In the genomic region with DNA sequence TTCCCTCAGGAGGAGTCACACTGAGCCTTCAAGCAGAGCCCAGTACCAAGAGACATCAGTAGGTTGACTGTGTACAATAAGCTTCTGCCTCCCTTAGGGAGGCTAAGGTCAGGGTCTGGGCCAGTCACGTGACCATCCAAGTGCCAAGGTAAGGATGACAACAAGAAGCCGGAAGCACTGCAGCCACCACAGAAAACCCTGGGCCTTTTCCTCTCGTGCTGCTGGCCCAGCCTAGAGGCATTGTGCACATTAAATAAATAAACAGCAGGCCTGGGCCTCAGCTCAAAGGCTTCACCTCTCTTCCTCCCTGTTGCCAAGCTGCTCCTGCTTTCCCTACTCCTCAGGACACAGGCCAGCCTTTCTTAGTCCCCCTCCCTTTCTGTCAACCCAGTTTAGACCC, we compare ENCODE assay signal across 14 mouse cellular contexts. TPM values are rescaled to one million over a fixed set of nuclear protein-coding genes. Genes with fewer than 3 reads are reported as not detected.
DNase-seq lines count a peak whose midpoint lies in the region; ATAC-seq and TF ChIP-seq lines count a peak whose summit lies in the region.
"Had no signal": no experiment of that assay in that cellular context is flagged by ENCODE, and none has a peak within 500 bp of the region (broad histone marks: within the 10 kb centered on the region; RNA-seq: fewer than 3 reads in every experiment).

No protein-coding gene starts in this region.

- H3K4me3 ChIP-seq in kidney, adult 2 months (ENCODE audit: insufficient read depth, low read depth, low read length): no peak overlapping the region
- no peak overlapping the region for H3K4me3 ChIP-seq in embryonic facial prominence, embryonic 10.5 days
- no peak overlapping the region for H3K4me3 ChIP-seq in heart, embryonic 11.5 days (ENCODE audit: low read depth, low read length)
- H3K4me3 ChIP-seq in lung, postnatal 0 days (ENCODE audit: low read depth, low read length): no peak overlapping the region
- H3K4me3 ChIP-seq in hindbrain, embryonic 11.5 days (ENCODE audit: low read depth, low read length): no peak overlapping the region
- H3K4me3 ChIP-seq: embryonic facial prominence, embryonic 15.5 days; forebrain, embryonic 15.5 days; limb, embryonic 13.5 days had no signal

- TF ChIP-seq POLR2A in kidney, adult 2 months (IDR thresholded peaks at IDR 0.05; ENCODE audit: low read depth, low read length): no peak

- H3K4me2 ChIP-seq in heart, embryonic 11.5 days: no peak overlapping the region
- H3K4me2 ChIP-seq in lung, postnatal 0 days (replicated peaks; ENCODE audit: low read depth, low read length): no peak overlapping the region
- no peak overlapping the region for H3K4me2 ChIP-seq in hindbrain, embryonic 11.5 days (replicated peaks; ENCODE audit: low read depth, low read length)
- H3K4me2 ChIP-seq: embryonic facial prominence, embryonic 15.5 days; forebrain, embryonic 15.5 days; limb, embryonic 13.5 days had no signal

- no peaks in the 10 kb centered on the region for H3K9me3 ChIP-seq in embryonic facial prominence, embryonic 10.5 days
- no peaks in the 10 kb centered on the region for H3K9me3 ChIP-seq in heart, embryonic 11.5 days (replicated peaks; ENCODE audit: control insufficient read depth, low read length)
- no peaks in the 10 kb centered on the region for H3K9me3 ChIP-seq in lung, postnatal 0 days (ENCODE audit: low read length)
- no peaks in the 10 kb centered on the region for H3K9me3 ChIP-seq in hindbrain, embryonic 11.5 days (ENCODE audit: control insufficient read depth, low read length)
- H3K9me3 ChIP-seq: embryonic facial prominence, embryonic 15.5 days; forebrain, embryonic 15.5 days; limb, embryonic 13.5 days had no signal

- DNase-seq in kidney, adult 2 months: peak; percentile 48
- DNase-seq in kidney, postnatal 14 days: no peak
- DNase-seq in embryonic facial prominence, embryonic 10.5 days (ENCODE audit: low spot score): no peak
- DNase-seq in lung, postnatal 0 days (ENCODE audit: low spot score): peak; percentile 49
- no peak for DNase-seq in cerebellum, postnatal 10 days
- DNase-seq in gastrocnemius, postnatal 36 days: no peak
- no peak for DNase-seq in hindbrain, embryonic 11.5 days (ENCODE audit: low spot score)
- DNase-seq: cerebellum, adult 9-10 months had no signal

- 34% methylated on average over 3 of the region's 3 CpGs for WGBS in kidney, adult 2 months
- WGBS in embryonic facial prominence, embryonic 10.5 days: 58% methylated on average over 3 of the region's 3 CpGs
- WGBS in heart, embryonic 11.5 days (ENCODE audit: insufficient replicate concordance): 43% methylated on average over 3 of the region's 3 CpGs
- whole genome bisulfite sequencing in lung, postnatal 0 days: 22% methylated on average over 3 of the region's 3 CpGs
- 63% methylated on average over 3 of the region's 3 CpGs for WGBS in hindbrain, embryonic 11.5 days

- no peak; the same call in 1 of the 2 replicates for ATAC-seq in heart, embryonic 11.5 days (replicated peaks; ENCODE audit: insufficient number of reproducible peaks, low FRiP score, low TSS enrichment)
- peak; percentile 60 for ATAC-seq in lung, postnatal 0 days
- no peak for ATAC-seq in hindbrain, embryonic 11.5 days (ENCODE audit: low FRiP score)
- ATAC-seq: forebrain, embryonic 15.5 days had no signal

- H3K9ac ChIP-seq in heart, embryonic 11.5 days (ENCODE audit: low read depth, low read length): no peak overlapping the region
- H3K9ac ChIP-seq in lung, postnatal 0 days (replicated peaks; ENCODE audit: low read depth): no peak overlapping the region
- no peak overlapping the region for H3K9ac ChIP-seq in hindbrain, embryonic 11.5 days (ENCODE audit: low read depth, low read length)
- H3K9ac ChIP-seq: embryonic facial prominence, embryonic 15.5 days; forebrain, embryonic 15.5 days; limb, embryonic 13.5 days had no signal

- no peaks in the 10 kb centered on the region for H3K27me3 ChIP-seq in kidney, adult 2 months (replicated peaks; ENCODE audit: control insufficient read depth, insufficient read depth, low read length)
- H3K27me3 ChIP-seq in embryonic facial prominence, embryonic 10.5 days (replicated peaks; ENCODE audit: low read depth, poor library complexity, severe bottlenecking): no peaks in the 10 kb centered on the region
- H3K27me3 ChIP-seq in heart, embryonic 11.5 days (ENCODE audit: control insufficient read depth, insufficient read depth, low read length): no peaks in the 10 kb centered on the region
- H3K27me3 ChIP-seq in lung, postnatal 0 days (replicated peaks; ENCODE audit: insufficient read depth, low read length): no peaks in the 10 kb centered on the region
- no peaks in the 10 kb centered on the region for H3K27me3 ChIP-seq in hindbrain, embryonic 11.5 days (ENCODE audit: control insufficient read depth, insufficient read depth, low read length)
- H3K27me3 ChIP-seq: embryonic facial prominence, embryonic 15.5 days; forebrain, embryonic 15.5 days; limb, embryonic 13.5 days had no signal

- H3K36me3 ChIP-seq in kidney, adult 2 months (ENCODE audit: control insufficient read depth, insufficient read depth, low read length): no peaks in the 10 kb centered on the region
- H3K36me3 ChIP-seq in embryonic facial prominence, embryonic 10.5 days (replicated peaks): no peaks in the 10 kb centered on the region
- no peaks in the 10 kb centered on the region for H3K36me3 ChIP-seq in heart, embryonic 11.5 days (ENCODE audit: control insufficient read depth, insufficient read depth, low read length)
- H3K36me3 ChIP-seq in lung, postnatal 0 days (ENCODE audit: insufficient read depth, low read length): no peaks in the 10 kb centered on the region
- no peaks in the 10 kb centered on the region for H3K36me3 ChIP-seq in hindbrain, embryonic 11.5 days (ENCODE audit: control insufficient read depth, insufficient read depth, low read length)
- H3K36me3 ChIP-seq: embryonic facial prominence, embryonic 15.5 days; forebrain, embryonic 15.5 days; limb, embryonic 13.5 days had no signal

- TF ChIP-seq CTCF in kidney, adult 2 months (conservative IDR thresholded peaks at IDR 0.05; ENCODE audit: insufficient read depth, insufficient read length, low read depth, low read length): no peak
- TF ChIP-seq CTCF in lung, postnatal 0 days (IDR thresholded peaks at IDR 0.05): no peak

- intact Hi-C loops in gastrocnemius, postnatal 36 days (cut with DNase I): no loop called here

- peak; percentile 45; the same call in 1 of the 2 replicates for TF ChIP-seq EP300 in lung, postnatal 0 days (IDR thresholded peaks at IDR 0.05)

- peaks cover 34% of the 10 kb centered on the region for H3K4me1 ChIP-seq in kidney, adult 2 months (ENCODE audit: control insufficient read depth, insufficient read depth, low read length)
- H3K4me1 ChIP-seq in embryonic facial prominence, embryonic 10.5 days: peaks cover 17% of the 10 kb centered on the region
- no peaks in the 10 kb centered on the region for H3K4me1 ChIP-seq in heart, embryonic 11.5 days (ENCODE audit: control insufficient read depth, insufficient read depth, low read length)
- no peaks in the 10 kb centered on the region for H3K4me1 ChIP-seq in lung, postnatal 0 days (ENCODE audit: insufficient read depth, low read depth, low read length)
- 0 out of 2 replicates have a peak, but pooled peaks cover 2% of the 10 kb centered on the region for H3K4me1 ChIP-seq in hindbrain, embryonic 11.5 days (replicated peaks; ENCODE audit: control insufficient read depth, insufficient read depth, low read length)
- H3K4me1 ChIP-seq: embryonic facial prominence, embryonic 15.5 days; forebrain, embryonic 15.5 days; limb, embryonic 13.5 days had no signal

- no peak overlapping the region; the same call in 1 of the 2 replicates for H3K27ac ChIP-seq in kidney, adult 2 months (ENCODE audit: insufficient read depth, low read depth, low read length)
- H3K27ac ChIP-seq in embryonic facial prominence, embryonic 10.5 days (replicated peaks): peak overlapping the region; percentile 48; the same call in 1 of the 2 replicates
- H3K27ac ChIP-seq in heart, embryonic 11.5 days (ENCODE audit: low read depth, low read length): peak overlapping the region; percentile 3; the same call in 1 of the 2 replicates
- H3K27ac ChIP-seq in lung, postnatal 0 days (ENCODE audit: low read length): peak overlapping the region; percentile 54
- no peak overlapping the region for H3K27ac ChIP-seq in hindbrain, embryonic 11.5 days (ENCODE audit: low read depth, low read length)
- H3K27ac ChIP-seq: embryonic facial prominence, embryonic 15.5 days; forebrain, embryonic 15.5 days; limb, embryonic 13.5 days had no signal

RNA-seq across cellular contexts. Expression of a gene that starts 14.0 kb away (rescaled TPM):
- polyA plus RNA-seq in kidney, adult 2 months (2012; rRNA removed): 257 and 403 TPM in 2 replicates
- polyA plus RNA-seq in embryonic facial prominence, embryonic 10.5 days (2016; fragmentation: Nextera tagmentation; extraction: Ambion mirVana): 78.9 and 82.0 TPM in 2 replicates
- 97.0 and 104 TPM in 2 replicates for polyA plus RNA-seq in heart, embryonic 11.5 days (2014; fragmentation: Nextera tagmentation; extraction: Ambion mirVana)
- polyA plus RNA-seq in lung, postnatal 0 days (2015; fragmentation: Nextera tagmentation; extraction: Ambion mirVana): 213 and 222 TPM in 2 replicates
- total RNA-seq in gastrocnemius, postnatal 36 days (2021): 100 to 1,000 TPM; 124 to 142 TPM
- polyA plus RNA-seq in hindbrain, embryonic 11.5 days (2014; fragmentation: Nextera tagmentation; extraction: Ambion mirVana): 109 and 114 TPM in 2 replicates

RNA-seq across cellular contexts. Expression of a gene that starts 22.7 kb away (rescaled TPM):
- 83.3 and 113 TPM in 2 replicates for polyA plus RNA-seq in kidney, adult 2 months (2012; rRNA removed)
- polyA plus RNA-seq in embryonic facial prominence, embryonic 10.5 days (2016; fragmentation: Nextera tagmentation; extraction: Ambion mirVana): 0.49 and 0.64 TPM in 2 replicates
- 0.37 and 0.60 TPM in 2 replicates for polyA plus RNA-seq in heart, embryonic 11.5 days (2014; fragmentation: Nextera tagmentation; extraction: Ambion mirVana)
- 4.0 and 4.6 TPM in 2 replicates for polyA plus RNA-seq in lung, postnatal 0 days (2015; fragmentation: Nextera tagmentation; extraction: Ambion mirVana)
- 10 to 100 TPM; 12.0 to 12.4 TPM for total RNA-seq in gastrocnemius, postnatal 36 days (2021)
- polyA plus RNA-seq in hindbrain, embryonic 11.5 days (2014; fragmentation: Nextera tagmentation; extraction: Ambion mirVana): 0.86 and 0.96 TPM in 2 replicates
- total RNA-seq: megakaryocyte, adult 5-6 weeks had no signal

RNA-seq across cellular contexts. Expression of a gene that starts 49.2 kb away (rescaled TPM):
- polyA plus RNA-seq in kidney, adult 2 months (2012; rRNA removed): 1.0 and 2.1 TPM in 2 replicates
- 0.07 TPM in 1 of 2 replicates, not detected in the other for polyA plus RNA-seq in embryonic facial prominence, embryonic 10.5 days (2016; fragmentation: Nextera tagmentation; extraction: Ambion mirVana)
- 0.07 TPM in 1 of 2 replicates, not detected in the other for polyA plus RNA-seq in heart, embryonic 11.5 days (2014; fragmentation: Nextera tagmentation; extraction: Ambion mirVana)
- 0.11 and 0.13 TPM in 2 replicates for polyA plus RNA-seq in lung, postnatal 0 days (2015; fragmentation: Nextera tagmentation; extraction: Ambion mirVana)
- under 1 TPM; 0.22 to 0.36 TPM for total RNA-seq in gastrocnemius, postnatal 36 days (2021)
- 0.21 and 0.26 TPM in 2 replicates for polyA plus RNA-seq in hindbrain, embryonic 11.5 days (2014; fragmentation: Nextera tagmentation; extraction: Ambion mirVana)
- total RNA-seq: layer of hippocampus, postnatal 10 days had no signal
- polyA plus RNA-seq: forebrain, embryonic 15.5 days had no signal

Comparison
In these comparisons a context has a peak if more than half of its experiments do, and no peak if none do; other contexts are left out.
1. DNase-seq: peak in kidney, adult 2 months (single experiment) and lung, postnatal 0 days (single experiment); none in kidney, postnatal 14 days (single experiment), embryonic facial prominence, embryonic 10.5 days (single experiment), cerebellum, postnatal 10 days (0 of 2), gastrocnemius, postnatal 36 days (0 of 2) and hindbrain, embryonic 11.5 days (single experiment).
2. H3K27ac ChIP-seq: peak in embryonic facial prominence, embryonic 10.5 days (single experiment), heart, embryonic 11.5 days (single experiment) and lung, postnatal 0 days (single experiment); none in kidney, adult 2 months (single experiment) and hindbrain, embryonic 11.5 days (single experiment).
3. RNA of a gene that starts 22.7 kb away (polyA plus RNA-seq): 83.3 to 113 TPM in kidney, adult 2 months; 4.0 to 4.6 TPM in lung, postnatal 0 days, 0.86 to 0.96 TPM in hindbrain, embryonic 11.5 days, 0.49 to 0.64 TPM in embryonic facial prominence, embryonic 10.5 days and 0.37 to 0.60 TPM in heart, embryonic 11.5 days; every median in the first group is over 10 times any median in the second.